Mouse (Mus musculus): ENCODE measurements around the gene Dennd4a. TPM values are rescaled to one million over a fixed set of nuclear protein-coding genes. Genes with fewer than 3 reads are reported as not detected.
A peak's percentile ranks its signal among the peaks of the same experiment; 100 is the strongest.

The Dennd4a gene
- polyA plus RNA-seq, 2 experiments, result 8.7 to 9.7 TPM

DNA sequence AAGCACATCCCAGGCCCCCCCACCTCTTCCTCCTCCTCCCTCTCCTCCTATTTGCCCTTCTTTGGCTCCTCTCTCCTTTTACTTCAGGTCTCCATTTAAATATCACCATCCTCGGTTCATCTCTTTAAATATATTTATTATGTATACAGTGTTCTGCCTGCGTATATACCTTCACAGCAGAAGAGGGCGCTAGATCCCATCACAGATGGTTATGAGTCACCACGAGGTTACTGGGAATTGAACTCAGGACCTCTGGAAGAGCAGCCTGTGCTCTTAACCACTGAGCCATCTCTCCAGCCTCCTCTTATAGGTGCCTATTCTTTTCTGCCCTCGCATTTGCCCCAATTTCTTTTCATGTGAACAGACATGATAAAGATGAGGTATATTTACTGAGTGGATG is 126.4 kb downstream of the Dennd4a start:
- Histone ChIP-seq H3K36me3 (ENCODE audit: control insufficient read depth, insufficient read depth, low read length) (no peaks in the 10 kb centered on the region), H3K27me3 (ENCODE audit: control insufficient read depth, insufficient read depth, low read length) (no peaks in the 10 kb centered on the region), H3K4me3 (replicated peaks; ENCODE audit: low read length) (no peak overlapping the region), H3K9me3 (ENCODE audit: control insufficient read depth, low read length) (no peaks in the 10 kb centered on the region), H3K4me2 (replicated peaks; ENCODE audit: low read depth, low read length, severe bottlenecking) (no peak overlapping the region), H3K4me1 (ENCODE audit: control insufficient read depth, insufficient read depth, low read length) (peaks cover 20% of the 10 kb centered on the region), H3K9ac (ENCODE audit: low read depth, low read length, severe bottlenecking) (no peak overlapping the region), H3K27ac (replicated peaks; ENCODE audit: low read depth, low read length) (no peak overlapping the region)
- WGBS, result 61% methylated on average over 5 of the region's 5 CpGs
- ATAC-seq (ENCODE audit: low FRiP score, low read depth) (no peak), DNase-seq (ENCODE audit: low spot score) (no peak)
- TF ChIP-seq POLR2A (IDR thresholded peaks at IDR 0.05; ENCODE audit: borderline replicate concordance, extremely low read depth, insufficient read depth, insufficient read length), result no peak

DNA sequence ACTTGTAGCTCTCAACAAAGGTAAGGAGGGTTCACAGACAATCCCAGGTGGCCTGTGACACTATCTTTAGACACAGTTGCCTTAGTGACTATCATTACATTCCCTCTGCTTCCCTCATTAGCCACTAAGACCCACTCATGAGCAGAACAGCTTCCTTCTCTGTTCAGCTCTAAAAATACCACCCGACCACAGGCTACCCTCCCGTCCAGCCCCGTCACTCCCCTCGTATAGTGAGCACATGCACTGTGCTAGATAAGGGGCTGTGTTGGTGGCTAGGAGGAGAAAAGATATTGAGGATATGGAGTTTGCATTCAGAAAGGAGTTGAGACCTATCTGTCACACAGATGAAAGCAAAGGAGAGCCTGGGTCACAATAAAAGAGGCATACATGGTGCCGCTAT is 127.4 kb downstream of the Dennd4a start:
- Histone ChIP-seq H3K4me3 (replicated peaks; ENCODE audit: low read length) (no peak overlapping the region), H3K4me1 (ENCODE audit: control insufficient read depth, insufficient read depth, low read length) (peaks cover 20% of the 10 kb centered on the region), H3K9ac (ENCODE audit: low read depth, low read length, severe bottlenecking) (no peak overlapping the region), H3K27ac (replicated peaks; ENCODE audit: low read depth, low read length) (no peak overlapping the region), H3K27me3 (ENCODE audit: control insufficient read depth, insufficient read depth, low read length) (no peaks in the 10 kb centered on the region), H3K36me3 (ENCODE audit: control insufficient read depth, insufficient read depth, low read length) (no peaks in the 10 kb centered on the region), H3K9me3 (ENCODE audit: control insufficient read depth, low read length) (no peaks in the 10 kb centered on the region), H3K4me2 (replicated peaks; ENCODE audit: low read depth, low read length, severe bottlenecking) (no peak overlapping the region)
- 75% methylated on average over 5 of the region's 5 CpGs for WGBS
- ATAC-seq (ENCODE audit: low FRiP score, low read depth), result no peak
- no peak for TF ChIP-seq POLR2A (IDR thresholded peaks at IDR 0.05; ENCODE audit: borderline replicate concordance, extremely low read depth, insufficient read depth, insufficient read length)
- no peak for DNase-seq (ENCODE audit: low spot score)

DNA sequence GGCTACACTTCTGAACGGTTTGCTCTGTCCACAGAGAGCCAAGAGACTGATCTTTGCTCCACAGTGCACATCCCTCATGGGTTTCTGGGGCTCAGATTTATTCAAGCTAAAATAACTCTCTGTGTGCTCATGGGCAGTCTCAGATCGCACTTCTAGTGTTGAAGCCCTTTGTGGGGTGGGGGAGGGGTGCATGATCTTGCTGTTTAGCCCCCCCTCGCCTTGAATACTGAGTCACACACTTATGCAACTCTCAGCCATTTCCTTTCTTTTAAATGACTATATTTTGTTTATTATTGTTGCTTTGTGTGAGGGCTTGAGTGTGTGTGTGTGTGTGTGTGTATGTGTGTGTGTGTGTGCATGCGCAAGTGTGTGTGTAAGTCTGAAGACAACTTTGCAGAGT is 128.1 kb downstream of the Dennd4a start:
- Histone ChIP-seq H3K9me3 (ENCODE audit: control insufficient read depth, low read length) (no peaks in the 10 kb centered on the region), H3K4me1 (ENCODE audit: control insufficient read depth, insufficient read depth, low read length) (peaks cover 18% of the 10 kb centered on the region), H3K27ac (replicated peaks; ENCODE audit: low read depth, low read length) (no peak overlapping the region), H3K4me2 (replicated peaks; ENCODE audit: low read depth, low read length, severe bottlenecking) (no peak overlapping the region), H3K36me3 (ENCODE audit: control insufficient read depth, insufficient read depth, low read length) (no peaks in the 10 kb centered on the region), H3K9ac (ENCODE audit: low read depth, low read length, severe bottlenecking) (no peak overlapping the region), H3K27me3 (ENCODE audit: control insufficient read depth, insufficient read depth, low read length) (no peaks in the 10 kb centered on the region), H3K4me3 (replicated peaks; ENCODE audit: low read length) (no peak overlapping the region)
- no peak for TF ChIP-seq POLR2A (IDR thresholded peaks at IDR 0.05; ENCODE audit: borderline replicate concordance, extremely low read depth, insufficient read depth, insufficient read length)
- DNase-seq (ENCODE audit: low spot score) (no peak), ATAC-seq (ENCODE audit: low FRiP score, low read depth) (no peak)
- WGBS, result 60% methylated on average over 4 of the region's 4 CpGs

DNA sequence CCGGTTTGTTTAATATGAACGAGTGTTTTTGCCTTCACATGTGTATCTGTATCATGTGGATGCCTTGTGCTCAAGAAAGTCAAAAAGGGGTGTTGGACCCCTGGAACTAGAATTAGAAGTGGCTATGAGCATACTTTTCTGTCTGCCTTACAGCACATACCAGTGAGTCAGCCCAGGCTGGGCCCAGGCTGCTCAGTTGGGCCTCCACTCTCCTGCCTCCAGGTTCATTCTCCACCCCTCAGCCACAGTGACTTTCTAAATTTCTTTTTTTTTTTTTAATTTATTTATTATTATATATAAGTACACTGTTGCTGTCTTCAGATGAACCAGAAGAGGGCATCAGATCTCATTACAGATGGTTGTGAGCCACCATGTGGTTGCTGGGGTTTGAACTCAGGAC is 128.7 kb downstream of the Dennd4a start:
- DNase-seq (ENCODE audit: low spot score) (no peak), ATAC-seq (ENCODE audit: low FRiP score, low read depth) (no peak)
- Histone ChIP-seq H3K9ac (ENCODE audit: low read depth, low read length, severe bottlenecking) (no peak overlapping the region), H3K27ac (replicated peaks; ENCODE audit: low read depth, low read length) (no peak overlapping the region), H3K4me3 (replicated peaks; ENCODE audit: low read length) (no peak overlapping the region), H3K27me3 (ENCODE audit: control insufficient read depth, insufficient read depth, low read length) (no peaks in the 10 kb centered on the region), H3K4me1 (ENCODE audit: control insufficient read depth, insufficient read depth, low read length) (peaks cover 18% of the 10 kb centered on the region), H3K9me3 (ENCODE audit: control insufficient read depth, low read length) (no peaks in the 10 kb centered on the region), H3K36me3 (ENCODE audit: control insufficient read depth, insufficient read depth, low read length) (no peaks in the 10 kb centered on the region), H3K4me2 (replicated peaks; ENCODE audit: low read depth, low read length, severe bottlenecking) (no peak overlapping the region)
- TF ChIP-seq POLR2A (IDR thresholded peaks at IDR 0.05; ENCODE audit: borderline replicate concordance, extremely low read depth, insufficient read depth, insufficient read length), result no peak
- 87% methylated on average over 2 of the region's 2 CpGs for WGBS

DNA sequence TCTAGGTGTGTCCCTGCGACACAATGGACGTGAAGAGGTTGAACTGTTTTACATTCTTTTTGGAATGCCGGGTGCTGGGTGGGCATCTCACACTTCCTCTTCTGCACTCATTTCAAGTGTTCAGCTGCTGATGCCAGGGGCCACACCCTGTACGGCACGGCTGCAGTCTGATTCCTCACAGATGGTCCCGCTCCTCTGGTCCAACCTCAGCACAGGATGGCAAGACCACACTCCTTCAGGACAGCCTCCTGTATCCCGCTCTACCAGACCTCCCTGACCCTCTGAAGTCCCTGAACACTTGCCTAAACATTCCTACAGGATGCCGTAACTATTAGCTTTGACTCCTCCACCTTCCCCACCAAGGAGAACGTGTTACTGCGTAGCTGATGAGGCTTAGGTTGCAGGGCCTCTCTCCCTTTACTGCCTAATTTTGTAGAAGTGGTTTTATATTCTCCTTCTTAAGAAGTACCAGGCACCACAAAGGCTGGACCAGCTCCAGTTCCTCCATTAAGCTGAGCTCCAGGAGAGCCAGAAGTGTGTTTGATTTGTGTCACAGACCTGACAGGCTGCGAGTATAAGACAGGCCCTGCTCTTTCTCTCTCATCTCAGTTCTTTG is 129.7 kb downstream of the Dennd4a start:
- Histone ChIP-seq H3K4me2 (replicated peaks; ENCODE audit: low read depth, low read length, severe bottlenecking) (no peak overlapping the region), H3K9ac (ENCODE audit: low read depth, low read length, severe bottlenecking) (no peak overlapping the region), H3K27ac (replicated peaks; ENCODE audit: low read depth, low read length) (0 out of 2 replicates have a peak overlapping the region, but pooled peaks have one; percentile 40), H3K4me3 (replicated peaks; ENCODE audit: low read length) (no peak overlapping the region), H3K9me3 (ENCODE audit: control insufficient read depth, low read length) (no peaks in the 10 kb centered on the region), H3K4me1 (ENCODE audit: control insufficient read depth, insufficient read depth, low read length) (peaks cover 18% of the 10 kb centered on the region), H3K27me3 (ENCODE audit: control insufficient read depth, insufficient read depth, low read length) (no peaks in the 10 kb centered on the region), H3K36me3 (ENCODE audit: control insufficient read depth, insufficient read depth, low read length) (no peaks in the 10 kb centered on the region)
- 36% methylated on average over 11 of the region's 11 CpGs for WGBS
- DNase-seq (ENCODE audit: low spot score) (peak; percentile 30), ATAC-seq (ENCODE audit: low FRiP score, low read depth) (peak; percentile 62; the same call in 1 of the 2 replicates)
- TF ChIP-seq POLR2A (IDR thresholded peaks at IDR 0.05; ENCODE audit: borderline replicate concordance, extremely low read depth, insufficient read depth, insufficient read length), result no peak

All from limb, embryonic 14.5 days (tissue).